Comparison of ENCODE assay signal across 8 mouse cellular contexts in the genomic region with DNA sequence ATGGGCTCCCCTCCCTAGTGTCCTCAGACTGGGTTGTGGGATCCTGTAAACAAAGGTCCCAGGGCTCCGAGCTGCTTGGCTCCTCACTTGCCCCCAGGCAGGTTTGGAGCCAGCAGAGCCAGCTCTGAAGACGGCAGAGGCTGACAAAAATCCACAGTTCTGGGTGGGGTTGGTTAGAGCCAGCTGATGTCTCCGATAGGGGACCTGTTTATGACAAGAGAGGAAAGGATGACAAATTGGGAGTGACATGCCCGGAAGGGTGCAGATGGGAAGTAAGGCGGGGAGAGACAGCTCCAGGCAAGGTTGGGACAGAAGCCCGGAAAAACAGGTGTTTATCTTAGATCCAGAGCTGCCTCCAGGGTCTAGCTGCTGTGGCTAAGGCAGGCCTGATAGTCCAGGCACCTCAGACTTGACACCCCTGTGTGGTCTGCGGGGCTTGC. TPM values are rescaled to one million over a fixed set of nuclear protein-coding genes. Genes with fewer than 3 reads are reported as not detected.
DNase-seq lines count a peak whose midpoint lies in the region; ATAC-seq and TF ChIP-seq lines count a peak whose summit lies in the region.

No protein-coding gene starts in this region.

- peaks cover 6% of the 10 kb centered on the region; the same call in 1 of the 2 replicates for H3K4me1 ChIP-seq in kidney, adult 2 months (ENCODE audit: control insufficient read depth, insufficient read depth, low read length)
- H3K4me1 ChIP-seq in erythroblast, embryonic 14.5 days (ENCODE audit: control insufficient read depth): peaks cover 99% of the 10 kb centered on the region

- H3K36me3 ChIP-seq in kidney, adult 2 months (ENCODE audit: control insufficient read depth, insufficient read depth, low read length): 0 out of 2 replicates have a peak, but pooled peaks cover 2% of the 10 kb centered on the region
- H3K36me3 ChIP-seq in erythroblast, embryonic 14.5 days (ENCODE audit: control insufficient read depth): peaks cover 70% of the 10 kb centered on the region

- H3K27me3 ChIP-seq in kidney, adult 2 months (replicated peaks; ENCODE audit: control insufficient read depth, insufficient read depth, low read length): no peaks in the 10 kb centered on the region
- H3K27me3 ChIP-seq in erythroblast, embryonic 14.5 days (ENCODE audit: control insufficient read depth): no peaks in the 10 kb centered on the region

- WGBS in kidney, adult 2 months: 70% methylated on average over 7 of the region's 7 CpGs

- H3K4me3 ChIP-seq in kidney, adult 2 months (ENCODE audit: insufficient read depth, low read depth, low read length): no peak overlapping the region
- peak overlapping the region; percentile 34 for H3K4me3 ChIP-seq in erythroblast, embryonic 14.5 days (replicated peaks)

- peak; percentile 79 for DNase-seq in kidney, adult 2 months
- DNase-seq in kidney, postnatal 10 days: no peak
- peak; percentile 46 to 69 for DNase-seq in kidney, postnatal 36 days
- DNase-seq in right cerebral cortex, postnatal 36 days (ENCODE audit: low spot score in 2 of 2): no peak
- no peak for DNase-seq in ovary, postnatal 36 days (ENCODE audit: low spot score)
- DNase-seq in thymus, postnatal 10 days (ENCODE audit: low spot score in 2 of 2): no peak

- H3K9me3 ChIP-seq in erythroblast, embryonic 14.5 days (ENCODE audit: control insufficient read depth, low read length): no peaks in the 10 kb centered on the region

- TF ChIP-seq POLR2A in kidney, adult 2 months (IDR thresholded peaks at IDR 0.05; ENCODE audit: low read depth, low read length): no peak

- peak; percentile 80 for ATAC-seq in megakaryocyte-erythroid progenitor cell, adult 5-6 weeks (replicated peaks; ENCODE audit: low FRiP score, low TSS enrichment, poor library complexity, severe bottlenecking)

- H3K27ac ChIP-seq in kidney, adult 2 months (ENCODE audit: insufficient read depth, low read depth, low read length): peak overlapping the region; percentile 84

- TF ChIP-seq CTCF in kidney, adult 2 months (conservative IDR thresholded peaks at IDR 0.05; ENCODE audit: insufficient read depth, insufficient read length, low read depth, low read length): no peak

RNA-seq across cellular contexts. Expression of gene Cdc42bpg, which starts 5.8 kb away (rescaled TPM):
- polyA plus RNA-seq in kidney, adult 2 months (2012; rRNA removed): 26.6 and 31.1 TPM in 2 replicates
- 0.62 and 0.69 TPM in 2 replicates for polyA plus RNA-seq in erythroblast, embryonic 14.5 days (2012)
- total RNA-seq in megakaryocyte-erythroid progenitor cell, adult 5-6 weeks (2014; fragmentation: Nextera tagmentation): 3.4 and 4.4 TPM in 2 replicates
- total RNA-seq in megakaryocyte-erythroid progenitor cell, adult 5-6 weeks (2017): 3.1 and 3.7 TPM in 2 replicates

RNA-seq across cellular contexts. Expression of gene Ehd1, which starts 23.9 kb away (rescaled TPM):
- 224 and 317 TPM in 2 replicates for polyA plus RNA-seq in kidney, adult 2 months (2012; rRNA removed)
- polyA plus RNA-seq in erythroblast, embryonic 14.5 days (2012): 31.6 and 32.9 TPM in 2 replicates
- total RNA-seq in megakaryocyte-erythroid progenitor cell, adult 5-6 weeks (2014; fragmentation: Nextera tagmentation): 50.0 and 60.7 TPM in 2 replicates
- 26.7 and 62.5 TPM in 2 replicates for total RNA-seq in megakaryocyte-erythroid progenitor cell, adult 5-6 weeks (2017)

RNA-seq across cellular contexts. Expression of gene Men1, which starts 34.4 kb away (rescaled TPM):
- polyA plus RNA-seq in kidney, adult 2 months (2012; rRNA removed): 49.5 and 63.2 TPM in 2 replicates
- 6.4 and 8.3 TPM in 2 replicates for polyA plus RNA-seq in erythroblast, embryonic 14.5 days (2012)
- 39.8 and 56.2 TPM in 2 replicates for total RNA-seq in megakaryocyte-erythroid progenitor cell, adult 5-6 weeks (2014; fragmentation: Nextera tagmentation)
- 17.8 and 19.8 TPM in 2 replicates for total RNA-seq in megakaryocyte-erythroid progenitor cell, adult 5-6 weeks (2017)

RNA-seq across cellular contexts. Expression of gene Map4k2, which starts 40.5 kb away (rescaled TPM):
- polyA plus RNA-seq in kidney, adult 2 months (2012; rRNA removed): 92.3 and 145 TPM in 2 replicates
- polyA plus RNA-seq in erythroblast, embryonic 14.5 days (2012): 1.2 and 2.1 TPM in 2 replicates
- total RNA-seq in megakaryocyte-erythroid progenitor cell, adult 5-6 weeks (2014; fragmentation: Nextera tagmentation): 37.3 and 41.8 TPM in 2 replicates
- 9.4 and 27.2 TPM in 2 replicates for total RNA-seq in megakaryocyte-erythroid progenitor cell, adult 5-6 weeks (2017)

RNA-seq across cellular contexts. Expression of gene Atg2a, which starts 59.0 kb away (rescaled TPM):
- polyA plus RNA-seq in kidney, adult 2 months (2012; rRNA removed): 27.4 and 33.2 TPM in 2 replicates
- polyA plus RNA-seq in erythroblast, embryonic 14.5 days (2012): 5.6 and 6.0 TPM in 2 replicates
- 22.6 and 30.2 TPM in 2 replicates for total RNA-seq in megakaryocyte-erythroid progenitor cell, adult 5-6 weeks (2014; fragmentation: Nextera tagmentation)
- 5.8 and 11.8 TPM in 2 replicates for total RNA-seq in megakaryocyte-erythroid progenitor cell, adult 5-6 weeks (2017)

Comparison
In these comparisons a context has a peak if more than half of its experiments do, and no peak if none do; other contexts are left out.
1. DNase-seq: peak in kidney, adult 2 months (single experiment) and kidney, postnatal 36 days (2 of 2); none in kidney, postnatal 10 days (single experiment), right cerebral cortex, postnatal 36 days (0 of 2), ovary, postnatal 36 days (single experiment) and thymus, postnatal 10 days (0 of 2).
2. RNA of gene Cdc42bpg, which starts 5.8 kb away (polyA plus RNA-seq): 26.6 to 31.1 TPM in kidney, adult 2 months; 0.62 to 0.69 TPM in erythroblast, embryonic 14.5 days; every median in the first group is over 10 times any median in the second.